ENCODE assay signal across 14 mouse cellular contexts in genomic region chr2:32453641-32454303, GRCm38 (mm10). TPM values are rescaled to one million over a fixed set of nuclear protein-coding genes. Genes with fewer than 3 reads are reported as not detected.
DNase-seq lines count a peak whose midpoint lies in the region; ATAC-seq lines count a peak whose summit lies in the region.
"Had no signal": no experiment of that assay in that cellular context is flagged by ENCODE, and none has a peak within 500 bp of the region (broad histone marks: within the 10 kb centered on the region; RNA-seq: fewer than 3 reads in every experiment).

No protein-coding gene starts in this region.

- no peak for ATAC-seq in heart, embryonic 13.5 days (ENCODE audit: extremely low read depth, insufficient number of reproducible peaks, low FRiP score, low TSS enrichment)
- ATAC-seq in neural tube, embryonic 13.5 days (ENCODE audit: low read depth) = no peak
- ATAC-seq in neural tube, embryonic 15.5 days (ENCODE audit: low FRiP score) = no peak
- no peak for ATAC-seq in hindbrain, embryonic 11.5 days (ENCODE audit: low FRiP score)
- ATAC-seq: midbrain, embryonic 13.5 days had no signal

- no peak overlapping the region for H3K9ac ChIP-seq in heart, embryonic 13.5 days
- H3K9ac ChIP-seq in neural tube, embryonic 13.5 days = peak overlapping the region; percentile 22; the same call in 1 of the 2 replicates
- no peak overlapping the region for H3K9ac ChIP-seq in neural tube, embryonic 15.5 days (replicated peaks)
- no peak overlapping the region for H3K9ac ChIP-seq in hindbrain, embryonic 11.5 days (ENCODE audit: low read depth, low read length)
- H3K9ac ChIP-seq: midbrain, embryonic 13.5 days had no signal

- H3K4me1 ChIP-seq in heart, embryonic 13.5 days = peaks cover 58% of the 10 kb centered on the region
- H3K4me1 ChIP-seq in neural tube, embryonic 13.5 days (replicated peaks) = peaks cover 48% of the 10 kb centered on the region
- H3K4me1 ChIP-seq in neural tube, embryonic 15.5 days = peaks cover 30% of the 10 kb centered on the region
- H3K4me1 ChIP-seq in hindbrain, embryonic 11.5 days (replicated peaks; ENCODE audit: control insufficient read depth, insufficient read depth, low read length) = peaks cover 4% of the 10 kb centered on the region; the same call in 1 of the 2 replicates

- intact Hi-C loops in heart, postnatal 36 days (cut with DNase I) = loop anchor here (2.0 kb wide), 1 partner anchor 37 kb away; no protein-coding TSS in a partner anchor

- 81% methylated on average over 5 of the region's 5 CpGs for WGBS in heart, embryonic 13.5 days
- 85% methylated on average over 5 of the region's 5 CpGs for WGBS in neural tube, embryonic 13.5 days
- WGBS in neural tube, embryonic 15.5 days = 90% methylated on average over 5 of the region's 5 CpGs
- 85% methylated on average over 5 of the region's 5 CpGs for WGBS in hindbrain, embryonic 11.5 days

- no peak for DNase-seq in heart, postnatal 36 days
- DNase-seq in R1 (ENCODE audit: low read depth, low spot score) = peak; percentile 28
- no peak for DNase-seq in hindbrain, embryonic 11.5 days (ENCODE audit: low spot score)
- DNase-seq in cerebellum, adult 8-10 months = no peak
- DNase-seq: adrenal gland, adult 2 months; cerebellum, adult 2 months; gastrocnemius, postnatal 25 days; heart, postnatal 4 days; kidney, postnatal 36 days; lung, postnatal 14 days had no signal

- H3K9me3 ChIP-seq in heart, embryonic 13.5 days = no peaks in the 10 kb centered on the region
- H3K9me3 ChIP-seq in neural tube, embryonic 13.5 days = no peaks in the 10 kb centered on the region
- no peaks in the 10 kb centered on the region for H3K9me3 ChIP-seq in neural tube, embryonic 15.5 days (replicated peaks)
- H3K9me3 ChIP-seq in hindbrain, embryonic 11.5 days (ENCODE audit: control insufficient read depth, low read length) = no peaks in the 10 kb centered on the region
- H3K9me3 ChIP-seq: midbrain, embryonic 13.5 days had no signal

- H3K4me3 ChIP-seq in heart, embryonic 13.5 days = no peak overlapping the region
- H3K4me3 ChIP-seq in neural tube, embryonic 13.5 days = no peak overlapping the region
- no peak overlapping the region for H3K4me3 ChIP-seq in neural tube, embryonic 15.5 days (replicated peaks)
- H3K4me3 ChIP-seq in hindbrain, embryonic 11.5 days (ENCODE audit: low read depth, low read length) = no peak overlapping the region
- H3K4me3 ChIP-seq: midbrain, embryonic 13.5 days had no signal

- H3K4me2 ChIP-seq in heart, embryonic 13.5 days = peak overlapping the region; percentile 95
- H3K4me2 ChIP-seq in neural tube, embryonic 13.5 days = no peak overlapping the region
- no peak overlapping the region; the same call in 1 of the 2 replicates for H3K4me2 ChIP-seq in neural tube, embryonic 15.5 days
- no peak overlapping the region for H3K4me2 ChIP-seq in hindbrain, embryonic 11.5 days (replicated peaks; ENCODE audit: low read depth, low read length)

- peaks cover 20% of the 10 kb centered on the region for H3K36me3 ChIP-seq in heart, embryonic 13.5 days
- peaks cover 14% of the 10 kb centered on the region; the same call in 1 of the 2 replicates for H3K36me3 ChIP-seq in neural tube, embryonic 13.5 days
- peaks cover 6% of the 10 kb centered on the region; the same call in 1 of the 2 replicates for H3K36me3 ChIP-seq in neural tube, embryonic 15.5 days
- 0 out of 2 replicates have a peak, but pooled peaks cover 3% of the 10 kb centered on the region for H3K36me3 ChIP-seq in hindbrain, embryonic 11.5 days (ENCODE audit: control insufficient read depth, insufficient read depth, low read length)

- H3K27ac ChIP-seq in heart, embryonic 13.5 days (replicated peaks) = no peak overlapping the region
- H3K27ac ChIP-seq in neural tube, embryonic 13.5 days (replicated peaks) = 0 out of 2 replicates have a peak overlapping the region, but pooled peaks have one; percentile 33
- no peak overlapping the region for H3K27ac ChIP-seq in neural tube, embryonic 15.5 days (replicated peaks)
- H3K27ac ChIP-seq in hindbrain, embryonic 11.5 days (ENCODE audit: low read depth, low read length) = no peak overlapping the region
- H3K27ac ChIP-seq: midbrain, embryonic 13.5 days had no signal

- H3K27me3 ChIP-seq in heart, embryonic 13.5 days (replicated peaks) = no peaks in the 10 kb centered on the region
- H3K27me3 ChIP-seq in neural tube, embryonic 13.5 days = no peaks in the 10 kb centered on the region
- no peaks in the 10 kb centered on the region for H3K27me3 ChIP-seq in neural tube, embryonic 15.5 days (replicated peaks)
- H3K27me3 ChIP-seq in hindbrain, embryonic 11.5 days (ENCODE audit: control insufficient read depth, insufficient read depth, low read length) = no peaks in the 10 kb centered on the region
- H3K27me3 ChIP-seq: midbrain, embryonic 13.5 days had no signal

RNA-seq across cellular contexts. Expression of gene Slc25a25, which starts 2.5 kb away (rescaled TPM):
- polyA plus RNA-seq in heart, embryonic 13.5 days (2015; fragmentation: Nextera tagmentation; extraction: Ambion mirVana) = 10.7 and 10.9 TPM in 2 replicates
- 10 to 100 TPM in 1 of 2 experiments, 1 to 10 TPM in 1; 4.8 to 12.4 TPM for total RNA-seq in heart, postnatal 36 days (2021)
- 49.8 and 49.9 TPM in 2 replicates for polyA plus RNA-seq in neural tube, embryonic 13.5 days (2015; fragmentation: Nextera tagmentation; extraction: Ambion mirVana)
- 51.4 and 58.8 TPM in 2 replicates for polyA plus RNA-seq in neural tube, embryonic 15.5 days (2015; fragmentation: Nextera tagmentation; extraction: Ambion mirVana)
- 19.5 and 28.4 TPM in 2 replicates for polyA plus RNA-seq in hindbrain, embryonic 11.5 days (2014; fragmentation: Nextera tagmentation; extraction: Ambion mirVana)

RNA-seq across cellular contexts. Expression of gene Naif1, which starts 3.5 kb away (rescaled TPM):
- polyA plus RNA-seq in heart, embryonic 13.5 days (2015; fragmentation: Nextera tagmentation; extraction: Ambion mirVana) = 4.2 and 5.0 TPM in 2 replicates
- total RNA-seq in heart, postnatal 36 days (2021) = 1 to 10 TPM; 3.1 to 3.8 TPM
- polyA plus RNA-seq in neural tube, embryonic 13.5 days (2015; fragmentation: Nextera tagmentation; extraction: Ambion mirVana) = 5.1 and 5.6 TPM in 2 replicates
- 4.4 and 5.3 TPM in 2 replicates for polyA plus RNA-seq in neural tube, embryonic 15.5 days (2015; fragmentation: Nextera tagmentation; extraction: Ambion mirVana)
- 5.2 and 6.0 TPM in 2 replicates for polyA plus RNA-seq in hindbrain, embryonic 11.5 days (2014; fragmentation: Nextera tagmentation; extraction: Ambion mirVana)

RNA-seq across cellular contexts. Expression of gene Ptges2, which starts 58.1 kb away (rescaled TPM):
- polyA plus RNA-seq in heart, embryonic 13.5 days (2015; fragmentation: Nextera tagmentation; extraction: Ambion mirVana) = 35.3 and 36.1 TPM in 2 replicates
- 10 to 100 TPM; 69.9 to 70.6 TPM for total RNA-seq in heart, postnatal 36 days (2021)
- 44.3 and 46.0 TPM in 2 replicates for polyA plus RNA-seq in neural tube, embryonic 13.5 days (2015; fragmentation: Nextera tagmentation; extraction: Ambion mirVana)
- 47.3 and 52.1 TPM in 2 replicates for polyA plus RNA-seq in neural tube, embryonic 15.5 days (2015; fragmentation: Nextera tagmentation; extraction: Ambion mirVana)
- 30.2 and 30.8 TPM in 2 replicates for polyA plus RNA-seq in hindbrain, embryonic 11.5 days (2014; fragmentation: Nextera tagmentation; extraction: Ambion mirVana)
